Comparison of ENCODE assay signal across 14 mouse cellular contexts in genomic region chr8:13107990-13108638, GRCm38 (mm10). TPM values are rescaled to one million over a fixed set of nuclear protein-coding genes. Genes with fewer than 3 reads are reported as not detected.
DNase-seq lines count a peak whose midpoint lies in the region; ATAC-seq and TF ChIP-seq lines count a peak whose summit lies in the region.
"Had no signal": no experiment of that assay in that cellular context is flagged by ENCODE, and none has a peak within 500 bp of the region (broad histone marks: within the 10 kb centered on the region; RNA-seq: fewer than 3 reads in every experiment).

No protein-coding gene starts in this region.

- H3K9me3 ChIP-seq in heart, embryonic 14.5 days (ENCODE audit: control insufficient read depth, low read length), result no peaks in the 10 kb centered on the region
- no peaks in the 10 kb centered on the region for H3K9me3 ChIP-seq in heart, embryonic 10.5 days
- H3K9me3 ChIP-seq in liver, embryonic 13.5 days (replicated peaks), result no peaks in the 10 kb centered on the region
- H3K9me3 ChIP-seq: neural tube, embryonic 12.5 days had no signal

- H3K4me3 ChIP-seq in heart, embryonic 14.5 days (ENCODE audit: control insufficient read depth in 1 of 2, insufficient read depth in 1 of 2, low read depth in 1 of 2, low read length in 2 of 2), result no peak overlapping the region
- H3K4me3 ChIP-seq in heart, embryonic 10.5 days, result no peak overlapping the region
- H3K4me3 ChIP-seq in bone marrow, adult 2 months (replicated peaks; ENCODE audit: control insufficient read depth, low read depth, low read length), result peak overlapping the region; percentile 36
- peak overlapping the region; percentile 84 for H3K4me3 ChIP-seq in liver, embryonic 13.5 days (replicated peaks)
- H3K4me3 ChIP-seq: neural tube, embryonic 12.5 days had no signal

- peak overlapping the region; percentile 28; the same call in 1 of the 2 replicates for H3K9ac ChIP-seq in heart, embryonic 14.5 days (ENCODE audit: low read length)
- H3K9ac ChIP-seq in liver, embryonic 13.5 days, result peak overlapping the region; percentile 99
- H3K9ac ChIP-seq: neural tube, embryonic 12.5 days had no signal

- no peak for DNase-seq in heart, embryonic 10.5 days (ENCODE audit: low spot score)
- peak; percentile 75 for DNase-seq in liver, embryonic 13.5 days
- peak; percentile 48 to 63 for DNase-seq in spleen, postnatal 14 days (ENCODE audit: low spot score in 2 of 2)
- DNase-seq in adrenal gland, adult (ENCODE audit: inconsistent age in 2 of 2, low spot score in 1 of 2), result no peak
- no peak for DNase-seq in cerebellum, postnatal 4 days (ENCODE audit: low spot score in 2 of 2)
- no peak for DNase-seq in cerebellum, adult 9-11 months
- DNase-seq: cerebellum, adult 8-10 months; lung, postnatal 36 days; midbrain, embryonic 14.5 days; right cerebral cortex, postnatal 4 days had no signal

- H3K4me1 ChIP-seq in heart, embryonic 14.5 days (ENCODE audit: control insufficient read depth in 2 of 2, insufficient read depth in 2 of 2, low read length in 2 of 2), result peaks cover 14 to 39% of the 10 kb centered on the region in 2 experiments
- peaks cover 60% of the 10 kb centered on the region for H3K4me1 ChIP-seq in heart, embryonic 10.5 days
- no peaks in the 10 kb centered on the region; the same call in 1 of the 2 replicates for H3K4me1 ChIP-seq in bone marrow, adult 2 months (ENCODE audit: control insufficient read depth, insufficient read depth, low read length)
- peaks cover 75% of the 10 kb centered on the region for H3K4me1 ChIP-seq in liver, embryonic 13.5 days (replicated peaks)

- TF ChIP-seq POLR2A in bone marrow, adult 2 months (IDR thresholded peaks at IDR 0.05; ENCODE audit: borderline replicate concordance, control insufficient read depth, low read depth, low read length), result peak; percentile 83

- peak overlapping the region in 1 of 2 experiments; percentile 16; a peak in 1 of 4 replicates for H3K27ac ChIP-seq in heart, embryonic 14.5 days (replicated peaks in 1 of 2; ENCODE audit: control insufficient read depth in 1 of 2, insufficient read depth in 1 of 2, low read depth in 2 of 2, low read length in 2 of 2)
- H3K27ac ChIP-seq in heart, embryonic 10.5 days, result no peak overlapping the region
- H3K27ac ChIP-seq in bone marrow, adult 2 months (ENCODE audit: control insufficient read depth, insufficient read depth, low read depth, low read length, poor library complexity), result peak overlapping the region; percentile 85
- peak overlapping the region; percentile 96 for H3K27ac ChIP-seq in liver, embryonic 13.5 days
- H3K27ac ChIP-seq: neural tube, embryonic 12.5 days had no signal

- WGBS in heart, embryonic 14.5 days, result 57% methylated on average over 13 of the region's 13 CpGs
- WGBS in heart, embryonic 10.5 days, result 62% methylated on average over 13 of the region's 13 CpGs
- WGBS in bone marrow, adult 2 months, result 65% methylated on average over 13 of the region's 13 CpGs
- 32% methylated on average over 13 of the region's 13 CpGs for WGBS in liver, embryonic 13.5 days (ENCODE audit: insufficient replicate concordance)

- peak overlapping the region; percentile 15; the same call in 1 of the 2 replicates for H3K4me2 ChIP-seq in heart, embryonic 14.5 days (ENCODE audit: low read length)
- H3K4me2 ChIP-seq in liver, embryonic 13.5 days, result peak overlapping the region; percentile 80
- H3K4me2 ChIP-seq: neural tube, embryonic 12.5 days had no signal

- ATAC-seq in heart, embryonic 14.5 days (ENCODE audit: insufficient number of reproducible peaks, insufficient read depth, low FRiP score, low read depth), result no peak
- ATAC-seq in liver, embryonic 13.5 days (ENCODE audit: low read depth), result peak; percentile 51
- ATAC-seq: activated CD4-positive, CD25-positive, alpha-beta regulatory T cell, adult 4 months had no signal

- TF ChIP-seq CTCF in bone marrow, adult 2 months (IDR thresholded peaks at IDR 0.05; ENCODE audit: control insufficient read depth, insufficient read depth, low read length), result no peak

- peaks cover 17% of the 10 kb centered on the region; the same call in 1 of the 2 replicates for H3K36me3 ChIP-seq in heart, embryonic 14.5 days (ENCODE audit: control insufficient read depth, insufficient read depth, low read length)
- peaks cover 10% of the 10 kb centered on the region; the same call in 1 of the 2 replicates for H3K36me3 ChIP-seq in heart, embryonic 10.5 days
- peaks cover 16% of the 10 kb centered on the region for H3K36me3 ChIP-seq in liver, embryonic 13.5 days
- H3K36me3 ChIP-seq: neural tube, embryonic 12.5 days had no signal

- no peaks in the 10 kb centered on the region for H3K27me3 ChIP-seq in heart, embryonic 14.5 days (ENCODE audit: control insufficient read depth, insufficient read depth, low read length)
- H3K27me3 ChIP-seq in heart, embryonic 10.5 days (ENCODE audit: insufficient read depth, poor library complexity, severe bottlenecking), result no peaks in the 10 kb centered on the region
- H3K27me3 ChIP-seq in liver, embryonic 13.5 days, result no peaks in the 10 kb centered on the region
- H3K27me3 ChIP-seq: neural tube, embryonic 12.5 days had no signal

RNA-seq across cellular contexts. Expression of gene Cul4a, which starts 2.7 kb away (rescaled TPM):
- polyA plus RNA-seq in heart, embryonic 14.5 days (2014; fragmentation: Nextera tagmentation; extraction: Ambion mirVana), result 109 and 114 TPM in 2 replicates
- 107 and 124 TPM in 2 replicates for polyA plus RNA-seq in heart, embryonic 10.5 days (2016; fragmentation: Nextera tagmentation; extraction: Ambion mirVana)
- polyA plus RNA-seq in bone marrow, adult 2 months (2011; ENCODE audit: insufficient read depth, insufficient read length, low replicate concordance, missing spikeins), result 54.9 and 73.7 TPM in 2 replicates
- 74.1 and 91.0 TPM in 2 replicates for polyA plus RNA-seq in liver, embryonic 13.5 days (2015; fragmentation: Nextera tagmentation; extraction: Ambion mirVana)

RNA-seq across cellular contexts. Expression of gene Pcid2, which starts 2.9 kb away (rescaled TPM):
- 22.5 and 23.2 TPM in 2 replicates for polyA plus RNA-seq in heart, embryonic 14.5 days (2014; fragmentation: Nextera tagmentation; extraction: Ambion mirVana)
- polyA plus RNA-seq in heart, embryonic 10.5 days (2016; fragmentation: Nextera tagmentation; extraction: Ambion mirVana), result 33.0 and 39.4 TPM in 2 replicates
- polyA plus RNA-seq in bone marrow, adult 2 months (2011; ENCODE audit: insufficient read depth, insufficient read length, low replicate concordance, missing spikeins), result 16.6 and 19.1 TPM in 2 replicates
- 19.8 and 22.1 TPM in 2 replicates for polyA plus RNA-seq in liver, embryonic 13.5 days (2015; fragmentation: Nextera tagmentation; extraction: Ambion mirVana)

RNA-seq across cellular contexts. Expression of gene Proz, which starts 47.4 kb away (rescaled TPM):
- 0.28 and 0.54 TPM in 2 replicates for polyA plus RNA-seq in heart, embryonic 14.5 days (2014; fragmentation: Nextera tagmentation; extraction: Ambion mirVana)
- polyA plus RNA-seq in heart, embryonic 10.5 days (2016; fragmentation: Nextera tagmentation; extraction: Ambion mirVana), result 0.38 and 1.9 TPM in 2 replicates
- polyA plus RNA-seq in bone marrow, adult 2 months (2011; ENCODE audit: insufficient read depth, insufficient read length, low replicate concordance, missing spikeins), result 0.34 and 0.70 TPM in 2 replicates
- polyA plus RNA-seq in liver, embryonic 13.5 days (2015; fragmentation: Nextera tagmentation; extraction: Ambion mirVana), result 15.8 and 22.7 TPM in 2 replicates

RNA-seq across cellular contexts. Expression of gene Lamp1, which starts 50.8 kb away (rescaled TPM):
- polyA plus RNA-seq in heart, embryonic 14.5 days (2014; fragmentation: Nextera tagmentation; extraction: Ambion mirVana), result 355 and 361 TPM in 2 replicates
- polyA plus RNA-seq in heart, embryonic 10.5 days (2016; fragmentation: Nextera tagmentation; extraction: Ambion mirVana), result 290 and 334 TPM in 2 replicates
- polyA plus RNA-seq in bone marrow, adult 2 months (2011; ENCODE audit: insufficient read depth, insufficient read length, low replicate concordance, missing spikeins), result 61.3 and 127 TPM in 2 replicates
- 179 and 196 TPM in 2 replicates for polyA plus RNA-seq in liver, embryonic 13.5 days (2015; fragmentation: Nextera tagmentation; extraction: Ambion mirVana)

Comparison
In these comparisons a context has a peak if more than half of its experiments do, and no peak if none do; other contexts are left out.
1. H3K4me3 ChIP-seq: peak in bone marrow, adult 2 months (single experiment) and liver, embryonic 13.5 days (single experiment); none in heart, embryonic 14.5 days (0 of 2) and heart, embryonic 10.5 days (single experiment).
2. DNase-seq: peak in liver, embryonic 13.5 days (single experiment) and spleen, postnatal 14 days (2 of 2); none in heart, embryonic 10.5 days (single experiment), adrenal gland, adult (0 of 2), cerebellum, postnatal 4 days (0 of 2) and cerebellum, adult 9-11 months (single experiment).